Mouse (Mus musculus) left cerebral cortex, adult 18-20 months (tissue): Measurements from ENCODE around the gene A4galt. TPM values are rescaled to one million over a fixed set of nuclear protein-coding genes. Genes with fewer than 3 reads are reported as not detected.

Experiments used
- DNase-seq, 2 experiments: peaks; one replicate each; pipeline ENCODE4 v3.0.0; 2021 to 2022; ENCODE audit warnings: low spot score in 2 of 2, mixed read lengths in 1 of 2
- total RNA-seq, 2 experiments: library from RNA; stranded (reverse); gene quantifications; 2 replicates each; pipeline ENCODE4 v1.2.3; 2021

A4galt gene
- total RNA-seq, 2 experiments from 2014 or later = 5.1 TPM

GRCm38 (mm10) chr15:83226871-83227270, 24.7 kb downstream of the A4galt start:
- no peak for DNase-seq

GRCm38 (mm10) chr15:83226066-83226834, 25.3 kb downstream of the A4galt start:
- no peak for DNase-seq

GRCm38 (mm10) chr15:83224136-83224766, 27.3 kb downstream of the A4galt start:
- DNase-seq = peak in 1 of 2 experiments; percentile 7

GRCm38 (mm10) chr15:83223208-83223962, 28.2 kb downstream of the A4galt start:
- no peak for DNase-seq

- DNase-seq = no peak
Measured at GRCm38 (mm10) chr15:83221721-83222120, 29.9 kb downstream of the A4galt start.

- DNase-seq = no peak
Measured at GRCm38 (mm10) chr15:83220368-83221013, 31.1 kb downstream of the A4galt start.

- no peak for DNase-seq
Measured at GRCm38 (mm10) chr15:83215322-83216216, 36.0 kb downstream of the A4galt start.

- peak; percentile 56 to 63 for DNase-seq
Measured at GRCm38 (mm10) chr15:83210229-83210628, 41.3 kb downstream of the A4galt start.

GRCm38 (mm10) chr15:83209719-83210118, 41.9 kb downstream of the A4galt start:
- DNase-seq = no peak

- DNase-seq = no peak
Measured at GRCm38 (mm10) chr15:83209092-83209695, 42.4 kb downstream of the A4galt start.

GRCm38 (mm10) chr15:83204731-83205451, 46.7 kb downstream of the A4galt start:
- peak; percentile 50 to 66 for DNase-seq

- DNase-seq = no peak
Measured at GRCm38 (mm10) chr15:83202412-83202811, 49.2 kb downstream of the A4galt start.

GRCm38 (mm10) chr15:83193413-83193812, 58.2 kb downstream of the A4galt start:
- no peak for DNase-seq

- no peak for DNase-seq
Measured at GRCm38 (mm10) chr15:83182351-83182750, 69.2 kb downstream of the A4galt start.

GRCm38 (mm10) chr15:83181800-83182330, 69.7 kb downstream of the A4galt start:
- no peak for DNase-seq

GRCm38 (mm10) chr15:83180004-83180403, 71.6 kb downstream of the A4galt start:
- no peak for DNase-seq
